Mouse (Mus musculus): ENCODE data around the gene Spdya. TPM values are rescaled to one million over a fixed set of nuclear protein-coding genes. Genes with fewer than 3 reads are reported as not detected.

Spdya gene
- polyA plus RNA-seq (2014; fragmentation: Illumina TruSeq; extraction: RNeasy Lipid Tissue Mini Kit (QIAGEN cat#74804); ENCODE audit: low read depth, low replicate concordance) = 0.44 TPM

GRCm38 (mm10) chr17:71551757-71552451 lies at the start of gene Spdya:
Spdya (plus strand) TSS chr17:71552061.

DNA sequence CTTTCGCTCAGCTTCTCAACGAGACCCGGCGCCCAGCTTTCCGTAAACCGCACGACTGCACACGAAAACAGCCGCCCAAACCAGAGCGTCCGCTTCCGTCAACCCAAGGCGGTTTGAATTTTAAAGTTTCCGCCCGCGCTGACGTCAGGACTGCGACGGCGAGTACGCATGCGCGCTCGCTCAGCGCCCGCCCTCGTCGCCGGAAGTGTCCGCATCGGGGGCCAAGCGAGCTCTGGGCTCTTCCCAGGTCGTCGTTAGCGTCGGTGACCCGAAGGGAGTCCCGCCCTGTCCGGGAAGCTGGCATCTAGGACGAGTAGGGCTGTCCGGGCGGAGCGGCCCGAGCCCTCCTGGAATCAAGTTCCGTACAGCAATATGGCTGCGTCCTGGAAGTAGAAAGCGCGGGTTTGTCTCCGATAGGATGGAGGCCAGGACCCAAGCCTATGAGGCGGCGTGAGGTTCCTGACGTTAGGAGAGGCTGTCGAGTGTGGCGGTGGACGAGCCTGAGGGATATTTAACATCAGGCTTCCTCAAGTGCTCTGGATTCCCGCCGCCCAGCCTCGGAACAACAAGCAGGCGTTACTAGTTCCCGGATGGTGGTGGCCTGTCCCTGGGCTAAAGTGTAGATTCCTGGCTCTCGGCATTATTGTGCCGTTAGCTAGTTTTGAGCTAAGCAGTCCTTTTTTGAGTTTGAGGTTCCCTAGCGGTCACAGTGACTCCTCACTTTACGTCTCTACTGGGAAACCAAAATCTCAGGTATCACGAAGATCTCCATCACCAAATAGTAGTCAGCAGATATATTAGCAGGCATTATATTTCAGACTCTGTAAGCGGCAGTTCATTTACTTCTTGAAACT lies 24.9 kb upstream of the Spdya start, which contains the start of gene Ndc80:
Gene Ndc80 (minus strand): TSS at position 147 of the 854 bp plus-strand sequence.

DNA sequence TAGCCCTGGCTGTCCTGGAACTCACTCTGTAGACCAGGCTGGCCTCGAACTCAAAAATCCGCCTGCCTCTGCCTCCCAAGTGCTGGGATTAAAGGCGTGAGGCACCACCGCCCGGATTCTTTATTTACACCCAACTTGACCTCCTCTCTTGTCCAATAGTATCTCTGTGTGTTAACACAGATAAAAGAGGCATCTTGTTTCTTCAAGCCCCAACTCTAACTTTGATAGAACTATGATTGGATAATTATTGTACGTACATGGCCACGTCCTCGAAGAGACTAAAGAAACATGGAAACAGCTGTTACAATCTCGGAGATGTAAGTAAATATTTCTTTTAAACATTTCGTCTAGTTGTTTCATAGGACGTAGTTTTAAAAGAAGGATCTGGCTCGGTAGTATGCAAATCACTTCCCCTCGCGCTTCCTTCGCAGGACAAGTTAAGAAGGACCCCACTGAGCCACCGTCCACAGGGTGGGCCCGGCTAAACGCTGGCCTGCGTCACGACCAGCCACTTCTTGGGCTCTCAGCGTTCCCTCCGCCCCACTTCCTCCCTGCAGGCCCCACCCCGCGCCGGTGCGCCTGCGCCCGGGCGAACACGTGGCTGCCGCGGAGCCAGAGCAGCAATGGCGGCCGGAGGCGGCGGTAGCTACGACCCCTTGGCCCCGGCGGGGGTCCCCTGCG lies 63.9 kb downstream of the Spdya start, which contains the start of gene Wdr43:
Gene Wdr43 (plus strand): TSS at position 258 of the 681 bp plus-strand sequence.

Other genes with a start within 250 kb of the Spdya start
- 2.7 TPM for gene Emilin2, start 240.1 kb upstream of the Spdya start, polyA plus RNA-seq (2014; fragmentation: Illumina TruSeq; extraction: RNeasy Lipid Tissue Mini Kit (QIAGEN cat#74804); ENCODE audit: low read depth, low replicate concordance)
- not detected for gene Gm4707, start 92.1 kb upstream of the Spdya start, polyA plus RNA-seq (2014; fragmentation: Illumina TruSeq; extraction: RNeasy Lipid Tissue Mini Kit (QIAGEN cat#74804); ENCODE audit: low read depth, low replicate concordance)
- 79.7 TPM for gene Smchd1, start 76.7 kb upstream of the Spdya start, polyA plus RNA-seq (2014; fragmentation: Illumina TruSeq; extraction: RNeasy Lipid Tissue Mini Kit (QIAGEN cat#74804); ENCODE audit: low read depth, low replicate concordance)
- 16.3 TPM for gene Ndc80, start 25.2 kb upstream of the Spdya start, polyA plus RNA-seq (2014; fragmentation: Illumina TruSeq; extraction: RNeasy Lipid Tissue Mini Kit (QIAGEN cat#74804); ENCODE audit: low read depth, low replicate concordance)
- 92.1 TPM for gene Wdr43, start 63.8 kb downstream of the Spdya start, polyA plus RNA-seq (2014; fragmentation: Illumina TruSeq; extraction: RNeasy Lipid Tissue Mini Kit (QIAGEN cat#74804); ENCODE audit: low read depth, low replicate concordance)
- not detected for gene Togaram2, start 121.2 kb downstream of the Spdya start, polyA plus RNA-seq (2014; fragmentation: Illumina TruSeq; extraction: RNeasy Lipid Tissue Mini Kit (QIAGEN cat#74804); ENCODE audit: low read depth, low replicate concordance)
- gene Pcare, start 200.8 kb downstream of the Spdya start, polyA plus RNA-seq (2014; fragmentation: Illumina TruSeq; extraction: RNeasy Lipid Tissue Mini Kit (QIAGEN cat#74804); ENCODE audit: low read depth, low replicate concordance) = not detected
- gene Clip4, start 216.4 kb downstream of the Spdya start, polyA plus RNA-seq (2014; fragmentation: Illumina TruSeq; extraction: RNeasy Lipid Tissue Mini Kit (QIAGEN cat#74804); ENCODE audit: low read depth, low replicate concordance) = 17.3 TPM